Mouse (Mus musculus): ENCODE measurements around the gene Rfc2. TPM values are rescaled to one million over a fixed set of nuclear protein-coding genes. Genes with fewer than 3 reads are reported as not detected.
A peak's percentile ranks its signal among the peaks of the same experiment; 100 is the strongest.

Rfc2 gene
- total and polyA plus RNA-seq, 2 experiments from 2014 or later, result 68.9 to 150 TPM

- no peak for TF ChIP-seq CTCF (IDR thresholded peaks at IDR 0.05; ENCODE audit: low read depth)
- peak overlapping the region; percentile 77 for H3K9ac ChIP-seq
- no peak for ATAC-seq
Measured at GRCm38 (mm10) chr5:134583006-134583883, 2.1 kb downstream of the Rfc2 start.

GRCm38 (mm10) chr5:134583884-134584213 lies 2.7 kb downstream of the Rfc2 start:
- no peaks in the 10 kb centered on the region for H3K27me3 ChIP-seq (ENCODE audit: insufficient read depth, low read length)
- 67% methylated on average over 3 of the region's 3 CpGs for WGBS
- no peak overlapping the region for H3K9ac ChIP-seq
- ATAC-seq (no peak), DNase-seq (no peak)
- no peak overlapping the region for H3K27ac ChIP-seq (ENCODE audit: low read depth, low read length)
- no peak overlapping the region for H3K4me3 ChIP-seq (ENCODE audit: low read depth, low read length)
- H3K9me3 ChIP-seq (ENCODE audit: low read length), result no peaks in the 10 kb centered on the region
- TF ChIP-seq CTCF (IDR thresholded peaks at IDR 0.05; ENCODE audit: low read depth), result no peak
- peaks cover 5% of the 10 kb centered on the region; the same call in 1 of the 2 replicates for H3K4me1 ChIP-seq (ENCODE audit: insufficient read depth)
- H3K4me2 ChIP-seq (ENCODE audit: low read depth), result no peak overlapping the region; the same call in 1 of the 2 replicates
- peaks cover 9% of the 10 kb centered on the region; the same call in 1 of the 2 replicates for H3K36me3 ChIP-seq (ENCODE audit: insufficient read depth)

More at GRCm38 (mm10) chr5:134583006-134583883, 2.1 kb downstream of the Rfc2 start:
- 29% methylated on average over 15 of the region's 15 CpGs for WGBS
- Histone ChIP-seq H3K9me3 (ENCODE audit: low read length) (no peaks in the 10 kb centered on the region), H3K27me3 (ENCODE audit: insufficient read depth, low read length) (no peaks in the 10 kb centered on the region), H3K4me1 (ENCODE audit: insufficient read depth) (peaks cover 5% of the 10 kb centered on the region; the same call in 1 of the 2 replicates), H3K27ac (ENCODE audit: low read depth, low read length) (no peak overlapping the region), H3K36me3 (ENCODE audit: insufficient read depth) (peaks cover 9% of the 10 kb centered on the region; the same call in 1 of the 2 replicates), H3K4me2 (ENCODE audit: low read depth) (peak overlapping the region; percentile 83), H3K4me3 (ENCODE audit: low read depth, low read length) (peak overlapping the region; percentile 82)
- no peak for DNase-seq

- Histone ChIP-seq H3K36me3 (ENCODE audit: insufficient read depth) (peaks cover 9% of the 10 kb centered on the region; the same call in 1 of the 2 replicates), H3K9me3 (ENCODE audit: low read length) (no peaks in the 10 kb centered on the region), H3K9ac (no peak overlapping the region), H3K27ac (ENCODE audit: low read depth, low read length) (no peak overlapping the region), H3K27me3 (ENCODE audit: insufficient read depth, low read length) (no peaks in the 10 kb centered on the region), H3K4me2 (ENCODE audit: low read depth) (no peak overlapping the region), H3K4me3 (ENCODE audit: low read depth, low read length) (no peak overlapping the region), H3K4me1 (ENCODE audit: insufficient read depth) (peaks cover 5% of the 10 kb centered on the region; the same call in 1 of the 2 replicates)
- WGBS, result 91% methylated on average over 5 of the region's 5 CpGs
- ATAC-seq, result no peak
- DNase-seq, result no peak
- no peak for TF ChIP-seq CTCF (IDR thresholded peaks at IDR 0.05; ENCODE audit: low read depth)
Measured at GRCm38 (mm10) chr5:134584798-134585197, 3.6 kb downstream of the Rfc2 start.

- Histone ChIP-seq H3K36me3 (ENCODE audit: insufficient read depth) (peaks cover 52% of the 10 kb centered on the region), H3K27ac (ENCODE audit: low read depth, low read length) (no peak overlapping the region), H3K9ac (no peak overlapping the region), H3K4me1 (ENCODE audit: insufficient read depth) (no peaks in the 10 kb centered on the region), H3K4me2 (ENCODE audit: low read depth) (no peak overlapping the region), H3K9me3 (ENCODE audit: low read length) (no peaks in the 10 kb centered on the region), H3K4me3 (ENCODE audit: low read depth, low read length) (no peak overlapping the region), H3K27me3 (ENCODE audit: insufficient read depth, low read length) (no peaks in the 10 kb centered on the region)
- 87% methylated on average over 3 of the region's 3 CpGs for WGBS
- TF ChIP-seq CTCF (IDR thresholded peaks at IDR 0.05; ENCODE audit: low read depth), result no peak
- no peak for DNase-seq
- no peak for ATAC-seq
Measured at GRCm38 (mm10) chr5:134589900-134590299, 8.7 kb downstream of the Rfc2 start.

- Histone ChIP-seq H3K9me3 (ENCODE audit: low read length) (no peaks in the 10 kb centered on the region), H3K4me2 (ENCODE audit: low read depth) (no peak overlapping the region), H3K27ac (ENCODE audit: low read depth, low read length) (no peak overlapping the region), H3K9ac (no peak overlapping the region), H3K4me1 (ENCODE audit: insufficient read depth) (no peaks in the 10 kb centered on the region), H3K4me3 (ENCODE audit: low read depth, low read length) (no peak overlapping the region), H3K36me3 (ENCODE audit: insufficient read depth) (peaks cover 68% of the 10 kb centered on the region), H3K27me3 (ENCODE audit: insufficient read depth, low read length) (no peaks in the 10 kb centered on the region)
- ATAC-seq (no peak), DNase-seq (no peak)
- no peak for TF ChIP-seq CTCF (IDR thresholded peaks at IDR 0.05; ENCODE audit: low read depth)
- 85% methylated on average over 11 of the region's 11 CpGs for WGBS
Measured at GRCm38 (mm10) chr5:134592026-134592581, 10.9 kb downstream of the Rfc2 start.

- WGBS, result 86% methylated on average over 9 of the region's 9 CpGs
- TF ChIP-seq CTCF (IDR thresholded peaks at IDR 0.05; ENCODE audit: low read depth), result no peak
- Histone ChIP-seq H3K9ac (no peak overlapping the region), H3K27ac (ENCODE audit: low read depth, low read length) (no peak overlapping the region), H3K36me3 (ENCODE audit: insufficient read depth) (peaks cover 72% of the 10 kb centered on the region), H3K4me3 (ENCODE audit: low read depth, low read length) (no peak overlapping the region), H3K9me3 (ENCODE audit: low read length) (no peaks in the 10 kb centered on the region), H3K27me3 (ENCODE audit: insufficient read depth, low read length) (no peaks in the 10 kb centered on the region), H3K4me1 (ENCODE audit: insufficient read depth) (no peaks in the 10 kb centered on the region), H3K4me2 (ENCODE audit: low read depth) (no peak overlapping the region)
- ATAC-seq (no peak), DNase-seq (no peak)
Measured at GRCm38 (mm10) chr5:134593093-134593492, 11.9 kb downstream of the Rfc2 start.

GRCm38 (mm10) chr5:134597711-134598110 lies 16.5 kb downstream of the Rfc2 start:
- TF ChIP-seq CTCF (IDR thresholded peaks at IDR 0.05; ENCODE audit: low read depth), result no peak
- no peak overlapping the region for H3K27ac ChIP-seq (ENCODE audit: low read depth, low read length)
- no peak overlapping the region for H3K4me3 ChIP-seq (ENCODE audit: low read depth, low read length)
- 0 out of 2 replicates have a peak, but pooled peaks have one; percentile 10 for ATAC-seq
- no peaks in the 10 kb centered on the region for H3K9me3 ChIP-seq (ENCODE audit: low read length)
- no peak overlapping the region for H3K4me2 ChIP-seq (ENCODE audit: low read depth)
- H3K9ac ChIP-seq, result no peak overlapping the region
- H3K4me1 ChIP-seq (ENCODE audit: insufficient read depth), result no peaks in the 10 kb centered on the region
- WGBS, result 60% methylated on average over 10 of the region's 10 CpGs
- no peaks in the 10 kb centered on the region for H3K27me3 ChIP-seq (ENCODE audit: insufficient read depth, low read length)
- DNase-seq, result no peak
- peaks cover 62% of the 10 kb centered on the region for H3K36me3 ChIP-seq (ENCODE audit: insufficient read depth)
